Mouse (Mus musculus) mature B cell (primary cell): ENCODE measurements around the gene Cmtm8.

Experiments used
- in situ Hi-C: fragments of 300-500 bp; cut with MboI; formaldehyde crosslinking; loops from 2 replicates; pipeline ENCODE4 v1.14.3; 2019

Cmtm8 gene

GRCm38 (mm10) chr9:114821548-114822289 is 22.2 kb downstream of the Cmtm8 start:
- in situ Hi-C loops = no loop called here

GRCm38 (mm10) chr9:114818918-114819317 is 25.0 kb downstream of the Cmtm8 start:
- in situ Hi-C loops = no loop called here

GRCm38 (mm10) chr9:114817012-114817411 is 26.9 kb downstream of the Cmtm8 start:
- in situ Hi-C loops = no loop called here

GRCm38 (mm10) chr9:114816121-114816520 is 27.8 kb downstream of the Cmtm8 start:
- in situ Hi-C loops = no loop called here

- in situ Hi-C loops = no loop called here
These were observed 28.6 kb downstream of the Cmtm8 start for GRCm38 (mm10) chr9:114815315-114815714.

GRCm38 (mm10) chr9:114812001-114812400 is 32.0 kb downstream of the Cmtm8 start:
- in situ Hi-C loops = no loop called here

GRCm38 (mm10) chr9:114810837-114811236 is 33.1 kb downstream of the Cmtm8 start:
- in situ Hi-C loops = no loop called here

- in situ Hi-C loops = no loop called here
These were observed 35.3 kb downstream of the Cmtm8 start for GRCm38 (mm10) chr9:114808671-114809070.

GRCm38 (mm10) chr9:114807261-114807660 is 36.7 kb downstream of the Cmtm8 start:
- in situ Hi-C loops = no loop called here

- in situ Hi-C loops = no loop called here
These were observed 38.7 kb downstream of the Cmtm8 start for GRCm38 (mm10) chr9:114805151-114805671.

- in situ Hi-C loops = no loop called here
These were observed 41.8 kb downstream of the Cmtm8 start for GRCm38 (mm10) chr9:114802191-114802590.

GRCm38 (mm10) chr9:114801301-114801700 is 42.7 kb downstream of the Cmtm8 start:
- in situ Hi-C loops = no loop called here

GRCm38 (mm10) chr9:114799498-114800107 is 44.4 kb downstream of the Cmtm8 start:
- in situ Hi-C loops = no loop called here

GRCm38 (mm10) chr9:114798845-114799244 is 45.1 kb downstream of the Cmtm8 start:
- in situ Hi-C loops = no loop called here

GRCm38 (mm10) chr9:114797329-114798004 is 46.5 kb downstream of the Cmtm8 start:
- in situ Hi-C loops = no loop called here

GRCm38 (mm10) chr9:114796473-114797050 is 47.4 kb downstream of the Cmtm8 start:
- in situ Hi-C loops = no loop called here

- in situ Hi-C loops = no loop called here
These were observed 49.5 kb downstream of the Cmtm8 start for GRCm38 (mm10) chr9:114794491-114794890.

GRCm38 (mm10) chr9:114793764-114794295 is 50.1 kb downstream of the Cmtm8 start:
- in situ Hi-C loops = no loop called here

GRCm38 (mm10) chr9:114789989-114790388 is 54.0 kb downstream of the Cmtm8 start:
- in situ Hi-C loops = no loop called here

GRCm38 (mm10) chr9:114789557-114789956 is 54.4 kb downstream of the Cmtm8 start:
- in situ Hi-C loops = no loop called here

- in situ Hi-C loops = no loop called here
These were observed 55.3 kb downstream of the Cmtm8 start for GRCm38 (mm10) chr9:114788697-114789096.

GRCm38 (mm10) chr9:114787716-114788115 is 56.2 kb downstream of the Cmtm8 start:
- in situ Hi-C loops = no loop called here
